Mouse (Mus musculus) heart, postnatal 0 days (tissue): ENCODE results near the gene Ifna5.

ENCODE experiments used
- CTCF ChIP-seq: IDR thresholded peaks from 2 replicates; pipeline ENCODE4 v1.5.1; 2016; ENCODE audit warnings: antibody characterized with exemption, control low read depth, low read depth
- EP300 ChIP-seq: IDR thresholded peaks from 2 replicates; pipeline ENCODE4 v1.6.1; 2016; ENCODE audit warnings: antibody characterized with exemption, low read depth

DNA sequence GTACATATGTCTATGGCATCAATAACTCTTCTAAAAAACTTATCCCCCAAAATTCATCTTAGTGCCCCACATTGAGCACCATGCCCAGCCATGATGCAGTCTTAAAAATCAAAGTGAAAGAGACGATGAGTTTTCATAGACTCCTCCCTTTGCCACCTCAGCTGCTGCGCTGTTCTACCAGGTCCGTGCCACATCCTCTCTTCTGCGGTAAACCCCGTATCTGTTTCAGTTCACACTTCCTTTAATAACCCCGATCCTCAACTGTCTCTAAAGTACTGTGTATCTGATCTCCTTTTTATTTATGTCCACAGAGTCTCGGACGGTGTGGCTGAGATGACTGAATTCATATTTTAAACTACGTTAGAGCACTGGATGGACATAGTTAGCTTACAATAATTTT is 29.3 kb downstream of the Ifna5 start:
- TF ChIP-seq CTCF (no peak), EP300 (no peak)
